Mouse (Mus musculus) brain, embryonic 14.5 days (tissue): ENCODE data around the gene Kdm5a.

Experiments
- CTCF ChIP-seq: fragments of 200-500 bp; IDR thresholded peaks from 2 replicates; pipeline ENCODE4 v1.5.1; 2012; ENCODE audit warnings: inconsistent platforms, mild to moderate bottlenecking, moderate library complexity, borderline replicate concordance; ENCODE audit not compliant: insufficient read depth, insufficient read length; ENCODE audit errors: extremely low read depth
- POLR2A ChIP-seq: fragments of 200-500 bp; IDR thresholded peaks from 2 replicates; pipeline ENCODE4 v1.6.1; 2012; ENCODE audit warnings: mild to moderate bottlenecking, inconsistent platforms, borderline replicate concordance; ENCODE audit not compliant: poor library complexity, insufficient read depth, insufficient read length, severe bottlenecking; ENCODE audit errors: extremely low read depth

DNA sequence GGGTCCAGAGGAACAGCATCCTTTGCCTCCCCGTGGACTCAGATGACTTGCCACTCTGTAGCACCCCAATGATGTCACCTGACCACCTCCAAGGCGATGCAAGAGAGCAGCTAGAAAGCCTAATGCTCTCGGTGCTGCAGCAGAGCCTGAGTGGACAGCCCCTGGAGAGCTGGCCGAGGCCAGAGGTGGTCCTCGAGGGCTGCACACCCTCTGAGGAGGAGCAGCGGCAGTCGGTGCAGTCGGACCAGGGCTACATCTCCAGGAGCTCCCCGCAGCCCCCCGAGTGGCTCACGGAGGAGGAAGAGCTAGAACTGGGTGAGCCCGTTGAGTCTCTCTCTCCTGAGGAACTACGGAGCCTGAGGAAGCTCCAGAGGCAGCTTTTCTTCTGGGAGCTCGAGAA, 118.1 kb downstream of the Kdm5a start:
- TF ChIP-seq POLR2A (no peak), CTCF (no peak)
